ENCODE assay signal across 9 mouse cellular contexts in the genomic region with DNA sequence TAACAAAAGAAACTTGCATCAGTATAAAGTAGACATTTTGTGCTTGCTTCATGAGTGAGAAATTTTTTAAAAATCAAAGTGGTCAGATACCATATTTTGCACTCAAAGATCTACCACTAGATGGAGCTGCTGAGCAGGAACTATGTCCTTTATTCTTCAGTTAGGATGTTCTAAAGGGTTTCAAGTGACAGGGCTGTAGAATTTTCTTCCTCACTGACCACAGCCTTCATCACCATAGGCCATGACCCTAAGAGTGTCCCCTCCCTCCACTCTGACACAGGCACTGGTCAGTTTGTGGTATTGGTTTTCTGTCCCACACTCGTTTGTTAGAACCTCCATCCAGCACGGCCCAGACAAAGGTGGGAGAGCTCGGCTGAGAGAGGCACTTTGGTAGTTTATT. TPM values are rescaled to one million over a fixed set of nuclear protein-coding genes. Genes with fewer than 3 reads are reported as not detected.
A peak's percentile ranks its signal among the peaks of the same experiment; 100 is the strongest.
DNase-seq lines count a peak whose midpoint lies in the region; ATAC-seq and TF ChIP-seq lines count a peak whose summit lies in the region.
"Had no signal": no experiment of that assay in that cellular context is flagged by ENCODE, and none has a peak within 500 bp of the region (broad histone marks: within the 10 kb centered on the region; RNA-seq: fewer than 3 reads in every experiment).

No protein-coding gene starts in this region.

- no peaks in the 10 kb centered on the region for H3K36me3 ChIP-seq in limb, embryonic 11.5 days (ENCODE audit: control insufficient read depth, insufficient read depth, low read length)
- H3K36me3 ChIP-seq in limb, embryonic 10.5 days = no peaks in the 10 kb centered on the region
- no peaks in the 10 kb centered on the region for H3K36me3 ChIP-seq in hindbrain, embryonic 15.5 days

- H3K4me1 ChIP-seq in cerebellum, adult 2 months (ENCODE audit: control insufficient read depth, insufficient read depth, low read length) = peaks cover 2% of the 10 kb centered on the region; the same call in 1 of the 2 replicates
- H3K4me1 ChIP-seq in limb, embryonic 11.5 days (ENCODE audit: control insufficient read depth, insufficient read depth, low read length) = no peaks in the 10 kb centered on the region
- H3K4me1 ChIP-seq in limb, embryonic 10.5 days = peaks cover 6% of the 10 kb centered on the region; the same call in 1 of the 2 replicates
- no peaks in the 10 kb centered on the region for H3K4me1 ChIP-seq in hindbrain, embryonic 15.5 days (replicated peaks)

- no peak overlapping the region for H3K4me3 ChIP-seq in cerebellum, adult 2 months (replicated peaks; ENCODE audit: insufficient read depth, low read depth, low read length)
- no peak overlapping the region for H3K4me3 ChIP-seq in limb, embryonic 11.5 days (ENCODE audit: low read depth, low read length)
- H3K4me3 ChIP-seq in limb, embryonic 10.5 days = no peak overlapping the region
- H3K4me3 ChIP-seq in hindbrain, embryonic 15.5 days = no peak overlapping the region

- H3K4me2 ChIP-seq in limb, embryonic 11.5 days (ENCODE audit: low read depth, severe bottlenecking) = no peak overlapping the region
- no peak overlapping the region for H3K4me2 ChIP-seq in hindbrain, embryonic 15.5 days

- DNase-seq in cerebellum, adult 2 months = peak; percentile 38 to 50
- no peak for DNase-seq in cerebellum, adult 11 months
- DNase-seq in limb, embryonic 11.5 days (ENCODE audit: low spot score) = peak; percentile 50
- no peak for DNase-seq in limb, embryonic 10.5 days (ENCODE audit: low spot score)
- peak; percentile 67 for DNase-seq in cerebellum, adult 8-10 months
- DNase-seq in natural killer cell, adult 2 months (ENCODE audit: low spot score in 2 of 2) = peak; percentile 43 to 48
- no peak for DNase-seq in urinary bladder, adult 2 months (ENCODE audit: low spot score)

- no peak for TF ChIP-seq POLR2A in cerebellum, adult 2 months (IDR thresholded peaks at IDR 0.05; ENCODE audit: borderline replicate concordance, insufficient read depth, low read length)

- H3K9ac ChIP-seq in limb, embryonic 11.5 days (ENCODE audit: low read length) = no peak overlapping the region
- no peak overlapping the region for H3K9ac ChIP-seq in hindbrain, embryonic 15.5 days

- no peaks in the 10 kb centered on the region for H3K9me3 ChIP-seq in limb, embryonic 11.5 days (ENCODE audit: control insufficient read depth, low read length)
- no peaks in the 10 kb centered on the region for H3K9me3 ChIP-seq in limb, embryonic 10.5 days (replicated peaks)
- no peaks in the 10 kb centered on the region for H3K9me3 ChIP-seq in hindbrain, embryonic 15.5 days

- WGBS in cerebellum, adult 2 months = 77% methylated on average over 3 of the region's 3 CpGs
- WGBS in limb, embryonic 11.5 days = 75% methylated on average over 3 of the region's 3 CpGs
- WGBS in limb, embryonic 10.5 days = 83% methylated on average over 3 of the region's 3 CpGs
- WGBS in hindbrain, embryonic 15.5 days = 73% methylated on average over 3 of the region's 3 CpGs

- TF ChIP-seq CTCF in cerebellum, adult 2 months (IDR thresholded peaks at IDR 0.05; ENCODE audit: borderline replicate concordance, insufficient read depth, low read depth, low read length) = peak; percentile 31; the same call in 1 of the 2 replicates

- H3K27me3 ChIP-seq in cerebellum, adult 2 months (ENCODE audit: control insufficient read depth, insufficient read depth, low read length) = no peaks in the 10 kb centered on the region
- no peaks in the 10 kb centered on the region for H3K27me3 ChIP-seq in limb, embryonic 11.5 days (ENCODE audit: control insufficient read depth, insufficient read depth, low read length)
- H3K27me3 ChIP-seq in limb, embryonic 10.5 days (ENCODE audit: low read depth, poor library complexity, severe bottlenecking) = no peaks in the 10 kb centered on the region
- no peaks in the 10 kb centered on the region for H3K27me3 ChIP-seq in hindbrain, embryonic 15.5 days

- no peak for ATAC-seq in limb, embryonic 11.5 days (ENCODE audit: insufficient number of reproducible peaks, low FRiP score, low TSS enrichment, low read depth)
- 0 out of 2 replicates have a peak, but pooled peaks have one; percentile 27 for ATAC-seq in hindbrain, embryonic 15.5 days (ENCODE audit: low FRiP score, low read depth)

- H3K27ac ChIP-seq in cerebellum, adult 2 months (ENCODE audit: insufficient read depth, low read length) = no peak overlapping the region
- no peak overlapping the region for H3K27ac ChIP-seq in limb, embryonic 11.5 days (replicated peaks; ENCODE audit: low read depth, low read length)
- no peak overlapping the region for H3K27ac ChIP-seq in limb, embryonic 10.5 days
- H3K27ac ChIP-seq in hindbrain, embryonic 15.5 days (replicated peaks) = no peak overlapping the region

RNA-seq across cellular contexts. Expression of a gene that starts 7.4 kb away (rescaled TPM):
- not detected in 2 replicates for polyA plus RNA-seq in cerebellum, adult 2 months (2012; rRNA removed)
- not detected in 2 replicates for polyA plus RNA-seq in limb, embryonic 11.5 days (2014; fragmentation: Nextera tagmentation; extraction: Ambion mirVana)
- polyA plus RNA-seq in limb, embryonic 10.5 days (2016; fragmentation: Nextera tagmentation; extraction: Ambion mirVana) = not detected in 2 replicates
- not detected in 2 replicates for polyA plus RNA-seq in hindbrain, embryonic 15.5 days (2015; fragmentation: Nextera tagmentation; extraction: Ambion mirVana)
- 0.47 and 0.56 TPM in 2 replicates for polyA plus RNA-seq in urinary bladder, adult 2 months (2012; rRNA removed)
- polyA plus RNA-seq: lung, embryonic 16.5 days had no signal

RNA-seq across cellular contexts. Expression of a gene that starts 9.4 kb away (rescaled TPM):
- polyA plus RNA-seq in cerebellum, adult 2 months (2012; rRNA removed) = 13.7 and 21.6 TPM in 2 replicates
- polyA plus RNA-seq in limb, embryonic 11.5 days (2014; fragmentation: Nextera tagmentation; extraction: Ambion mirVana) = 4.3 and 5.6 TPM in 2 replicates
- polyA plus RNA-seq in limb, embryonic 10.5 days (2016; fragmentation: Nextera tagmentation; extraction: Ambion mirVana) = 6.1 and 7.3 TPM in 2 replicates
- 5.1 and 7.6 TPM in 2 replicates for polyA plus RNA-seq in hindbrain, embryonic 15.5 days (2015; fragmentation: Nextera tagmentation; extraction: Ambion mirVana)
- 374 and 453 TPM in 2 replicates for polyA plus RNA-seq in urinary bladder, adult 2 months (2012; rRNA removed)

RNA-seq across cellular contexts. Expression of a gene that starts 11.6 kb away (rescaled TPM):
- 98.5 and 109 TPM in 2 replicates for polyA plus RNA-seq in cerebellum, adult 2 months (2012; rRNA removed)
- 42.8 and 46.1 TPM in 2 replicates for polyA plus RNA-seq in limb, embryonic 11.5 days (2014; fragmentation: Nextera tagmentation; extraction: Ambion mirVana)
- 53.1 and 57.3 TPM in 2 replicates for polyA plus RNA-seq in limb, embryonic 10.5 days (2016; fragmentation: Nextera tagmentation; extraction: Ambion mirVana)
- 44.3 and 46.1 TPM in 2 replicates for polyA plus RNA-seq in hindbrain, embryonic 15.5 days (2015; fragmentation: Nextera tagmentation; extraction: Ambion mirVana)
- 45.0 and 45.4 TPM in 2 replicates for polyA plus RNA-seq in urinary bladder, adult 2 months (2012; rRNA removed)

RNA-seq across cellular contexts. Expression of a gene that starts 11.7 kb away (rescaled TPM):
- polyA plus RNA-seq in cerebellum, adult 2 months (2012; rRNA removed) = not detected in 2 replicates
- polyA plus RNA-seq in limb, embryonic 11.5 days (2014; fragmentation: Nextera tagmentation; extraction: Ambion mirVana) = not detected in 2 replicates
- polyA plus RNA-seq in limb, embryonic 10.5 days (2016; fragmentation: Nextera tagmentation; extraction: Ambion mirVana) = not detected in 2 replicates
- polyA plus RNA-seq in hindbrain, embryonic 15.5 days (2015; fragmentation: Nextera tagmentation; extraction: Ambion mirVana) = 1.0 TPM in 1 of 2 replicates, not detected in the other
- polyA plus RNA-seq in urinary bladder, adult 2 months (2012; rRNA removed) = not detected in 2 replicates
- polyA plus RNA-seq: lung, embryonic 16.5 days had no signal

RNA-seq across cellular contexts. Expression of a gene that starts 19.8 kb away (rescaled TPM):
- polyA plus RNA-seq in cerebellum, adult 2 months (2012; rRNA removed) = 7.4 and 7.6 TPM in 2 replicates
- polyA plus RNA-seq in limb, embryonic 11.5 days (2014; fragmentation: Nextera tagmentation; extraction: Ambion mirVana) = 9.8 and 9.9 TPM in 2 replicates
- polyA plus RNA-seq in limb, embryonic 10.5 days (2016; fragmentation: Nextera tagmentation; extraction: Ambion mirVana) = 7.7 and 10.6 TPM in 2 replicates
- 13.5 and 14.5 TPM in 2 replicates for polyA plus RNA-seq in hindbrain, embryonic 15.5 days (2015; fragmentation: Nextera tagmentation; extraction: Ambion mirVana)
- polyA plus RNA-seq in urinary bladder, adult 2 months (2012; rRNA removed) = 4.6 and 7.7 TPM in 2 replicates

Comparison
In these comparisons a context has a peak if more than half of its experiments do, and no peak if none do; other contexts are left out.
1. DNase-seq: peak in cerebellum, adult 2 months (2 of 2), limb, embryonic 11.5 days (single experiment), cerebellum, adult 8-10 months (single experiment) and natural killer cell, adult 2 months (2 of 2); none in cerebellum, adult 11 months (single experiment), limb, embryonic 10.5 days (single experiment) and urinary bladder, adult 2 months (single experiment).
2. RNA of a gene that starts 9.4 kb away (polyA plus RNA-seq): 374 to 453 TPM in urinary bladder, adult 2 months; 13.7 to 21.6 TPM in cerebellum, adult 2 months, 6.1 to 7.3 TPM in limb, embryonic 10.5 days, 4.3 to 5.6 TPM in limb, embryonic 11.5 days and 5.1 to 7.6 TPM in hindbrain, embryonic 15.5 days; every median in the first group is over 10 times any median in the second.